Mouse (Mus musculus) CH12.LX (cell line): Measurements from ENCODE around the gene Fam196a. TPM values are rescaled to one million over a fixed set of nuclear protein-coding genes. Genes with fewer than 3 reads are reported as not detected.

Source experiments
- DNase-seq: peaks from one replicate; pipeline ENCODE4 v3.0.0-alpha.2; 2013; ENCODE audit errors: extremely low read depth
- H3K27ac ChIP-seq: 2 replicates; pipeline ENCODE4 v1.5.1; 2012; ENCODE audit warnings: low read depth, mild to moderate bottlenecking, control low read depth, moderate library complexity; ENCODE audit not compliant: insufficient read depth
- H3K27me3 ChIP-seq: replicated peaks from 2 replicates; pipeline ENCODE3; 2012; ENCODE audit warnings: inconsistent platforms
- H3K36me3 ChIP-seq, 2 experiments: replicated peaks in 1 of 2; 2 replicates each; pipeline versions ENCODE3 to v1.6.1; 2012; ENCODE audit warnings: inconsistent platforms in 1 of 2, low read length in 1 of 2, mild to moderate bottlenecking in 1 of 2, mixed read lengths in 1 of 2, moderate library complexity in 1 of 2; ENCODE audit not compliant: control insufficient read depth in 1 of 2, insufficient read depth in 1 of 2
- H3K4me1 ChIP-seq, 2 experiments: 2 replicates each; pipeline ENCODE4 v1.6.1; 2012; ENCODE audit warnings: inconsistent platforms in 1 of 2, moderate library complexity in 1 of 2; ENCODE audit not compliant: insufficient read depth in 2 of 2, control insufficient read depth in 1 of 2
- H3K4me2 ChIP-seq: 2 replicates; pipeline ENCODE4 v1.6.1; 2012; ENCODE audit warnings: low read depth, mild to moderate bottlenecking, control low read depth; ENCODE audit not compliant: poor library complexity, insufficient read depth, severe bottlenecking
- H3K4me3 ChIP-seq, 3 experiments: fragments of 150-350 bp in 1 of 3; sonication (generic) in 1 of 3; replicated peaks in 1 of 3; 2 replicates each; pipeline versions ENCODE3 to v1.5.1; 2011 to 2012; ENCODE audit warnings: low read depth in 2 of 3, low read length in 2 of 3, mild to moderate bottlenecking in 2 of 3, moderate library complexity in 2 of 3, control low read depth in 1 of 3, improper control_type of control experiment in 1 of 3, inconsistent platforms in 1 of 3, mixed read lengths in 1 of 3; ENCODE audit not compliant: poor library complexity in 1 of 3
- H3K79me2 ChIP-seq: replicated peaks from 2 replicates; pipeline ENCODE4 v1.6.1; 2012; ENCODE audit warnings: mild to moderate bottlenecking, moderate library complexity; ENCODE audit not compliant: control insufficient read depth, poor library complexity, insufficient read depth, severe bottlenecking; ENCODE audit errors: extremely low read depth
- H3K9ac ChIP-seq: 2 replicates; pipeline ENCODE4 v1.6.1; 2012; ENCODE audit warnings: low read depth, mild to moderate bottlenecking, control low read depth, moderate library complexity; ENCODE audit not compliant: insufficient read depth
- H3K9me3 ChIP-seq: replicated peaks from 2 replicates; pipeline ENCODE3; 2012; ENCODE audit warnings: low read length, inconsistent platforms, mixed read lengths
- BHLHE40 ChIP-seq: IDR thresholded peaks from 2 replicates; pipeline ENCODE4 v1.6.1; 2011; ENCODE audit warnings: mild to moderate bottlenecking, low read depth, low read length, improper control_type of control experiment
- CHD1 ChIP-seq: IDR thresholded peaks from 2 replicates; pipeline ENCODE4 v1.6.1; 2012; ENCODE audit warnings: low read depth, low read length, improper control_type of control experiment, inconsistent platforms
- ELF1 ChIP-seq: IDR thresholded peaks from 2 replicates; pipeline ENCODE4 v1.6.1; 2014; ENCODE audit warnings: low read depth, mild to moderate bottlenecking, inconsistent platforms, low read length, improper control_type of control experiment
- ETS1 ChIP-seq: conservative IDR thresholded peaks from 2 replicates; pipeline ENCODE4 v1.6.1; 2012; ENCODE audit warnings: low read depth, mild to moderate bottlenecking, inconsistent platforms, low read length, improper control_type of control experiment, moderate library complexity
- IRF4 ChIP-seq: IDR thresholded peaks from 2 replicates; pipeline ENCODE4 v1.6.1; 2014; ENCODE audit warnings: low read depth, mild to moderate bottlenecking, inconsistent platforms, low read length, improper control_type of control experiment
- JUN ChIP-seq: IDR thresholded peaks from 2 replicates; pipeline ENCODE4 v1.6.1; 2011; ENCODE audit warnings: low read depth, mild to moderate bottlenecking, low read length, improper control_type of control experiment, moderate library complexity; ENCODE audit not compliant: insufficient read depth
- MAFK ChIP-seq: IDR thresholded peaks from 2 replicates; pipeline ENCODE4 v1.6.1; 2011; ENCODE audit warnings: low read length, improper control_type of control experiment; ENCODE audit not compliant: insufficient replicate concordance
- MAX ChIP-seq: IDR thresholded peaks from 2 replicates; pipeline ENCODE4 v1.6.1; 2011; ENCODE audit warnings: low read length, improper control_type of control experiment
- MAZ ChIP-seq: IDR thresholded peaks from 2 replicates; pipeline ENCODE4 v1.6.1; 2012; ENCODE audit warnings: low read depth, mild to moderate bottlenecking, inconsistent platforms, low read length, improper control_type of control experiment, moderate library complexity
- MEF2A ChIP-seq: IDR thresholded peaks from 2 replicates; pipeline ENCODE4 v1.6.1; 2014; ENCODE audit warnings: low read depth, mild to moderate bottlenecking, inconsistent platforms, low read length, improper control_type of control experiment, borderline replicate concordance
- MXI1 ChIP-seq: IDR thresholded peaks from 2 replicates; pipeline ENCODE4 v1.6.1; 2011; ENCODE audit warnings: mild to moderate bottlenecking, low read depth, low read length, improper control_type of control experiment
- NELFE ChIP-seq: IDR thresholded peaks from 2 replicates; pipeline ENCODE4 v1.6.1; 2011; ENCODE audit warnings: low read depth, low read length, improper control_type of control experiment
- POLR2A ChIP-seq: IDR thresholded peaks from 2 replicates; pipeline ENCODE4 v1.6.1; 2011; ENCODE audit warnings: low read depth, mild to moderate bottlenecking, improper control_type of control experiment, low read length
- POLR2AphosphoS2 ChIP-seq: IDR thresholded peaks from 2 replicates; pipeline ENCODE4 v1.6.1; 2011; ENCODE audit warnings: low read depth, low read length, improper control_type of control experiment
- SIN3A ChIP-seq: IDR thresholded peaks from 2 replicates; pipeline ENCODE4 v1.6.1; 2012; ENCODE audit warnings: low read length, improper control_type of control experiment, inconsistent platforms
- SMC3 ChIP-seq: IDR thresholded peaks from 2 replicates; pipeline ENCODE4 v1.6.1; 2011; ENCODE audit warnings: low read depth, low read length, improper control_type of control experiment
- TBP ChIP-seq: conservative IDR thresholded peaks from 2 replicates; pipeline ENCODE4 v1.6.1; 2011; ENCODE audit warnings: low read depth, low read length, improper control_type of control experiment
- UBTF ChIP-seq: IDR thresholded peaks from 2 replicates; pipeline ENCODE4 v1.6.1; 2012; ENCODE audit warnings: low read depth, mild to moderate bottlenecking, inconsistent platforms, low read length, improper control_type of control experiment, moderate library complexity
- USF1 ChIP-seq: IDR thresholded peaks from 2 replicates; pipeline ENCODE4 v1.6.1; 2014; ENCODE audit warnings: low read depth, mild to moderate bottlenecking, inconsistent platforms, low read length, improper control_type of control experiment
- ZNF384 ChIP-seq: IDR thresholded peaks from 2 replicates; pipeline ENCODE4 v1.6.1; 2012; ENCODE audit warnings: low read depth, low read length, improper control_type of control experiment, inconsistent platforms
- dilution Hi-C: fragments of 300-500 bp; cut with MboI; formaldehyde crosslinking; loops from 2 replicates; pipeline ENCODE4 v1.14.3; 2020; ENCODE audit warnings: low sequenced_read_pairs; ENCODE audit not compliant: extremely low pct_unique_long_range_greater_than_20kb, extremely low pct_ligation_motif_present
- in situ Hi-C: fragments of 300-500 bp; cut with MboI; formaldehyde crosslinking; loops from 3 replicates; pipeline ENCODE4 v1.14.3; 2019; ENCODE audit warnings: low sequenced_read_pairs, low pct_ligation_motif_present, low pct_unique_long_range_greater_than_20kb, mixed read lengths
- polyA plus RNA-seq: library from polyadenylated mRNA; unstranded; fragments of >175 nt; gene quantifications from 2 replicates; pipeline ENCODE4 v1.2.1, GENCODE M21; 2012; ENCODE audit warnings: low read depth; ENCODE audit not compliant: insufficient read length
- total RNA-seq, 2 experiments: library from RNA; depleted of rRNA; stranded (reverse); fragments of 300-350 nt in 1 of 2; fragments of >200 nt in 1 of 2; gene quantifications; 2 replicates each; pipeline ENCODE4 v1.2.3; 2012 to 2014

The Fam196a gene
- total and polyA plus RNA-seq, 3 experiments: not detected

- H3K79me2 ChIP-seq: no peaks in the 10 kb centered on the region
- no peaks in the 10 kb centered on the region for H3K27me3 ChIP-seq
- in situ Hi-C loops: no loop called here
- H3K9ac ChIP-seq: no peak overlapping the region
- peaks cover 87% of the 10 kb centered on the region for H3K9me3 ChIP-seq
- no peak for TF ChIP-seq MAX
- no peak for TF ChIP-seq SIN3A
- TF ChIP-seq UBTF: no peak
- no peak for TF ChIP-seq MEF2A
- no peak for TF ChIP-seq MAZ
- no peak for TF ChIP-seq MAFK
- TF ChIP-seq IRF4: no peak
- TF ChIP-seq ELF1: no peak
- TF ChIP-seq NELFE: no peak
- TF ChIP-seq USF1: no peak
- TF ChIP-seq, all 38 proteins: peak for 0
- no peaks in the 10 kb centered on the region for H3K4me1 ChIP-seq
- no peak overlapping the region for H3K4me3 ChIP-seq
- no peaks in the 10 kb centered on the region for H3K36me3 ChIP-seq
- H3K27ac ChIP-seq: no peak overlapping the region
- dilution Hi-C loops: no loop called here
- DNase-seq: no peak
- H3K4me2 ChIP-seq: no peak overlapping the region
Measured at GRCm38 (mm10) chr7:134872981-134873380, 65.2 kb downstream of the Fam196a start.

DNA sequence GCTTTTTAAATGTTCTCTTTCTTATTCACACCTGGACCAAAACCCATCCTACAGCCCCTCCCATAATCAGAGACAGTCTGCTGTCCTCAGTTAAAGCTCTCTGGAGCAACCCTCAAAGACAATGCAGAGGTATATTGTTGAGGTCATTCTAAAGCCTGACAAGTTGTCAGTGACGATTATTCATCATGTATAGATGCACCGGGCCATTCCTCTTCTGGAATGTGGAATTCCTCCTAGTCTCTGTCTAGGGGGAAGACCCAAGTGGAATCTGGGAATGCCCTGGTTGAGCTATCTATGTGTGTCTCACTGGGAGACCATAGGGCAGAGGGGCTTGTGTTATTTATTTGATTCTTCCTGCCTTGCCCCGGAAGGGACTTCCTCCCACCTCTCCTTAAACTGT lies 65.7 kb downstream of the Fam196a start:
- Histone ChIP-seq H3K4me1 (no peaks in the 10 kb centered on the region), H3K9me3 (peaks cover 87% of the 10 kb centered on the region), H3K9ac (no peak overlapping the region), H3K27me3 (no peaks in the 10 kb centered on the region), H3K79me2 (no peaks in the 10 kb centered on the region), H3K4me3 (no peak overlapping the region), H3K27ac (no peak overlapping the region), H3K4me2 (no peak overlapping the region), H3K36me3 (no peaks in the 10 kb centered on the region)
- in situ Hi-C loops (no loop called here), dilution Hi-C loops (no loop called here)
- no peak for DNase-seq
- TF ChIP-seq MXI1 (no peak), ELF1 (no peak), CHD1 (no peak), USF1 (no peak), POLR2AphosphoS2 (no peak), SMC3 (no peak), ETS1 (no peak), BHLHE40 (no peak), POLR2A (no peak), JUN (no peak), SIN3A (no peak), ZNF384 (no peak), TBP (no peak), MEF2A (no peak)
